Mouse (Mus musculus): Measurements from ENCODE around the gene Pum2.
"Not testable (repeated sequence)": the region's sequence is repeated elsewhere in the genome, so short reads cannot be mapped to it uniquely, and the experiment has no call there.

Gene Pum2

DNA sequence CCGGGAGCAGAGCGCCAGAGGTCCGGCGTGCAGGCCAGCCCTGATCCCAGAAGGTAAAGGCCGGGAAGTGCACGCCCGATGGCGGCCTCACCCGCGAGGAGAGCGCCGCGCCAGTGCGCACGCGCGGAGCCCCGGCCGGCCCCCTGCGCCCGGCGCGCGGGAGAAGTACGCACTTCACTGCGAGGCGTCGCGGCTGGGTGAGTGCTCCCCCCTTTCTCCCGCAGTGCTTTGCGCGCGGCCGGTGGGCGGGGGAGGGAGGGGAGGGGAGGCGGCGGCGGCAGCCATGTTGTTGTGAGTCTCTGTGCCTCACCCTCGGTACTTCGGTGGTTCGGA, at the start of gene Pum2:
Pum2 (plus strand) TSS at position 161 of the 333 bp plus-strand sequence.
- DNase-seq (ENCODE audit: low read depth, low spot score), result peak; percentile 70

- DNase-seq (ENCODE audit: low read depth, low spot score), result no peak
These were observed 44.4 kb upstream of the Pum2 start for GRCm38 (mm10) chr12:8629537-8629936.

GRCm38 (mm10) chr12:8631691-8632090, 42.2 kb upstream of the Pum2 start:
- no peak for DNase-seq (ENCODE audit: low read depth, low spot score)

DNA sequence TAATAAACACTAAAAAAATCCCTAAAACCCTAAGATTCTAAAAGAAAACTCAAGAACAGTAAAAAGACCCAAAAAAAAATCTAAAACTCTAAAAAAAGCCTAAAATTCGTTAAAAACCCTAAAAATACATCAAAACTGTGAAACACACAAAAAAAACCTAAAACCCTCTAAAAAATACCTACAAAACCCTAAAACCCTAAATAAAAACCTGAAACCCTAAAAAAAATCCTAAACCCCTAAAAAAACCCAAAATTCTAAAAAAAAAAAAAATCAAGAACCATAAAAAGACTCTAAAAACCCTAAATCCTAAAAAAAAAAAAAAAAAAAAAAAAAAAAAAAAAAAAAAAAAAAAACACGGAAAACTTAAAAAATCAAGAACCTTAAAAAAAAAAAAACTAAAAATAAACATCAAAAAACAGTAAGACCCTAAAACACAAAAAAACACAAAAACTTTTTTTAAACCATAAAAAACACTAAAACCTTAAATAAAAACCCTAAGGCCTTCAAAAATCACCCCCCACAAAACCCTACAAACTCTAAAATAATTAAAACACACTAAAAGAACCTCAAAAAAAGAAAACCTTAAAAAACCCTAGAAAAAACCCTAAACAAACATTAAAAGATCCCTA, 41.1 kb upstream of the Pum2 start:
- no peak for DNase-seq (ENCODE audit: low read depth, low spot score)

GRCm38 (mm10) chr12:8634306-8634705, 39.6 kb upstream of the Pum2 start:
- no peak for DNase-seq (ENCODE audit: low read depth, low spot score)

- DNase-seq (ENCODE audit: low read depth, low spot score), result no peak
These were observed 38.4 kb upstream of the Pum2 start for GRCm38 (mm10) chr12:8635546-8635945.

DNA sequence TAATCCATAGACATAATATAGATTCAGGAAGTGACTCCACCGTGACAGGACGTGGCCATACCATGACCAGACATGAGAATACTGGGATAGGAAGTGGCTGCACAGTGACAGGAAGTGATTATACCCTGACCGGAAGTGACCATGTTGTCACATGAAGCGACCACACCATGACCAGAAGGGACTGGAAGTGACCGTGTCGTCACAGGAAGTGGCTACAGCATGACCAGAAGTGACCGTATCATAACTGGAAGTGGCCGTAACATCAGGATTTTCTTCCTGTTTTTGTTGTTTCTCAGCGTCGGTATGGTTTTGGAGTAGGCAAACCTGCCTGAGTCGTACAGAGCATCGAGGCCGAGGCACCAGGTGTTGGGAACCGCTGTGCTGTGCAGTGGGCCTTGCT, 37.0 kb upstream of the Pum2 start:
- no peak for DNase-seq (ENCODE audit: low read depth, low spot score)

- DNase-seq (ENCODE audit: low read depth, low spot score), result peak; percentile 77
These were observed 35.4 kb upstream of the Pum2 start for GRCm38 (mm10) chr12:8638411-8639087.

- DNase-seq (ENCODE audit: low read depth, low spot score), result not testable (repeated sequence)
These were observed 33.7 kb upstream of the Pum2 start for GRCm38 (mm10) chr12:8640186-8640585.

GRCm38 (mm10) chr12:8640711-8641424, 33.1 kb upstream of the Pum2 start:
- DNase-seq (ENCODE audit: low read depth, low spot score), result peak; percentile 78

DNA sequence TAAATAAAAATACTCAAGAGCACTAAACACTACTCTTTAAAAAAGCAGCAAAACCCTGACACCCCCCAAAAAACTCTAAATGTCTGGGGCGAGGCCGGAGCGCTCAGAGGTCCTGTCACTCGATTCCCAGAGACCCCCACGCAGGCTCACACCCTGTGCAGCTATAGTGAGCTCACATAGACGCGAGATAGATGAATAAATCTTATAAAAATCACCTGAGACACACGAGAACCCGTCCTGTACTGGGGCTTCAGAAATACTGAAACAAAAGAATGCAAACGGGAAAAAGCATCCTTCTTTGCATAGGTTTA, 32.6 kb upstream of the Pum2 start:
- no peak for DNase-seq (ENCODE audit: low read depth, low spot score)

DNA sequence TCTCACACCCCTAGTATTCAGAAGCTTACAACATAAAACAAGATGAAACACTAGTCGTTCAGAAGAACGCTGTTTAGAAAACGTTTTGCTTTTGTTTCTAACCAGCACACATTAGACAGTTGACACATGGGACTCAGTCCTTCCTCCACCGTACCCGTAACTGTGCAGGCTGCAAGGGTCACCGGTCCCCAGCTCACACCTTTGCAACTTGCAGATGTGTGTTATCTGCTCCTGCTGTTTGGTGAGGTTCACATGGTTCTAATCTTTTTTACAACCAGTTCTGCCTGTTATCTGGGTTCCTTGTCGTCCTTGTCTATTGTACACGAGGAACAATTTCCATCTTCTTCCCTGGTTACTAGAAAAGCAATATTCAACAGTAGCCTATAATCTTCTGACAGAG, 25.7 kb upstream of the Pum2 start:
- DNase-seq (ENCODE audit: low read depth, low spot score), result not testable (repeated sequence)

DNA sequence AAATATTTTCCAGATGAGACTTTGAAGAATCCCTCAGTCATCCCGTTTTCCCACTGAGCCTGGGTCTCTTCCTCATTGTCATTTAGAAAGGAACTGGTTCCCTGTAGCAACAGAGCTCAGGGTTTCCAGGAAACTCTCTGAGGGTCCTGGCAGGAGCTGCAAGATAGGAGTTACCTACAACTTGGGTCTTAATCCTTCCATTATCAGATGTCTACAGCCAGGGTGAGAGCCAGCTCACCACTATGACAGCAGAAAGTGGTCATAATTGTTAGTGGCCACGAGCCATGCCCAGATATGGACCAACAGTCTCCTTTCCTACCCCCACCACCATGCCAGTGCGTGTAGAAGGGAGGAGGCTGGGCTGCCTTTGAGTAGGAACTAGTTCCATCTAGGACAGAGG, 23.9 kb upstream of the Pum2 start:
- DNase-seq (ENCODE audit: low read depth, low spot score), result not testable (repeated sequence)

DNA sequence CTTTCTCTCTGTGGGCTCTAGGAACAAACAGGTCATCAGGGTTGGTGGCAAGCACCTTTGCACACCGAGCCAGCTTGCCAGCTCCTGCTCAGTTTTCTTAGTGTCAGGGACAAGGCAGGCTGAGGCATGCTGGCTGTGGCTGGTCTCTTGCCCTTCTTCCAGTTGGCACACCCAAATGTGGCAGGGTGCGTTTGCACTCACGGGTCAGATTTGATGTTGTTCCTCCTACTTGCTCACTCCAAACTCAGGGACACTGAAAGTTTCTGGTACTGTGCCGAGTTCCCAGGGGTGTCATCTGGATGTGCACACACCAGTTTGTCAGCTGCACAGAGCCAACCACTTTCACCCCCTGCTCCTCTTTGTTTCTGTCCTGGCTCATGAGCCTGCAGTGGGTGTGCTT, 17.3 kb upstream of the Pum2 start:
- DNase-seq (ENCODE audit: low read depth, low spot score), result no peak

GRCm38 (mm10) chr12:8657116-8657515, 16.8 kb upstream of the Pum2 start:
- DNase-seq (ENCODE audit: low read depth, low spot score), result no peak

- DNase-seq (ENCODE audit: low read depth, low spot score), result no peak
These were observed 16.1 kb upstream of the Pum2 start for GRCm38 (mm10) chr12:8657629-8658366.

DNA sequence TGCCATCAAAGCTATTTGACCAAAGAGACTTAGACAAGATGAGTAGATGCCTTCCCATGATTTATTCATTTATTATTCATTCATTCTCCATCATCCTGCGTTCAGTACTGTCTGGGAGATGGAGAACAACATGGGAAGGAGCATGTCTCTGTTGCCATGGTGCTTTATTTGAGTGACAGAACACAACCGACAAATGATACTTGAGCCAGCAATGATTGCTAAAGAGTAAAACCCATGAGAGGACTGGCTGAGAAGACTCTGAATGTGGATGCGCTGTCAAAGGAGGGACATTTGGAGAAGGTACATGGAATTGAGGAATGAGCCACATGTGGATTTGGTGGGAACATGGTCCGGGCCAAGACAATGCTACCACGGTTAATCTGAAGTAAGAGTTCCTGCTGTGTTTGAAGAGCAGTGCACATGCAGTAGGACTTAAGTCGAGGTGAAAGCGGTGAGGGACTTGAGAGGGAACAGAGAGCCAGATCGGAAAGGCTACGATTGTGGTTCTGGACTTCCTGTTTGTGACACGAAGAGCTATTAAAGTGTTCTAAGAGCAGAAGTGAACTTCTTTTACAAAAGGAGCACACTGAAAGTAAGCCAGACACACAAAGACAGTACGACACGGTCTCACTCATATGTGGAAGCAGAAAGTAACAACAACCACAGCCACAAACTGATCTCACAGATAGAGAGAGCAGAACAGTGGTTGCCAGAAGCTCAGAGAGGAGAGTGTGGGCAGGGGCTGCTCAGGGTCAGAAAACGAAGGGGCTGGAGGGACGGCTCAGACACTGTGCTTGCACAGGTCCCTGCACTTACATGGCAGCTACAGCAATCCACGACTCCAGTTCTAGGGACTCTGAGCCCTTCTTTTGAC, 14.3 kb upstream of the Pum2 start:
- DNase-seq (ENCODE audit: low read depth, low spot score), result no peak

GRCm38 (mm10) chr12:8661747-8662146, 12.2 kb upstream of the Pum2 start:
- DNase-seq (ENCODE audit: low read depth, low spot score), result no peak

DNA sequence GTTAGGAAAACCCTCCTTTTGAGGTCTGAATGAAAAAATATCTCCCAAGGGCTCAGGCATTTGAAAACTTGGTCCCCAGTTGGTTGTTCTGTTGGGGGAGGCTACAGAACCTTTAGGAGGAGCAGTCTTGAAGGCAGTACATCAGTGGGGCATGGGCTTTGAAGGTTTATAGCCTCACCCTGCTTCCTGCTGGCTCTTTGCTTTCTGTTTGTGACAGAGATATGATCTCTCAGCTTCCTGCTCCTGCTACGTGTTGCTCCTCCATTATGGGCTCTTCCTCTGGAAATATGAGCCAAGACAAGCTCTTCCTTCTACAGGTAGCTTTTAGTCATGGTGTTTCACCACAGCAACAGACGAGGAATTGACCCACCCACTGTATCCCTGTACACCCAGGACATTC, 11.8 kb upstream of the Pum2 start:
- no peak for DNase-seq (ENCODE audit: low read depth, low spot score)

DNA sequence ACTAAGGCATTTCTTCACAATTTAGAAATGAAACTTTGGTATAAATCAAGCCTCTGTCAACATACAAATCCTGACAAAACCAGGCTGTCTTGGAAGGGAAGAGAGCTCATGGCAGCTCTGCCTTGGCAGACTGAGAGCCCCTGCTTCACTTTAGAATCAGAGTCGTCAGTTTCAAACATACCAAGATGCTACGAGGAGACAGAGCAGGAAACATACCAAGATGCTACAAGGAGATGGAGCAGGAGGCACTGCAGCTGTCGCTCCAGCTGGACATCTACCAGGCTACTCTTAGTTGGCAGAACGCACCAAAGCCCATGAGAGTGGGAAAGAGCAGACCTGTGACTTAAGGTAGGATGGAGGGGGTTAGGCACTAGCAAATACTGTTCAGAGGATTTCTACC, 11.2 kb upstream of the Pum2 start:
- no peak for DNase-seq (ENCODE audit: low read depth, low spot score)

- no peak for DNase-seq (ENCODE audit: low read depth, low spot score)
These were observed 6.3 kb upstream of the Pum2 start for GRCm38 (mm10) chr12:8667473-8668255.

Measured in WW6 (cell line).